Mouse (Mus musculus): Measurements from ENCODE around the gene Olfr671. TPM values are rescaled to one million over a fixed set of nuclear protein-coding genes. Genes with fewer than 3 reads are reported as not detected.
"Not testable (repeated sequence)": the region's sequence is repeated elsewhere in the genome, so short reads cannot be mapped to it uniquely, and the experiment has no call there.

The Olfr671 gene
- not detected in 2 replicates for polyA plus RNA-seq (2015; fragmentation: Nextera tagmentation; extraction: Ambion mirVana)

- Histone ChIP-seq H3K4me3 (replicated peaks) (no peak within 1 kb of the TSS), H3K27me3 (replicated peaks) (no peaks in the 10 kb centered on the region), H3K4me1 (replicated peaks) (no peaks in the 10 kb centered on the region), H3K9ac (no peak within 1 kb of the TSS), H3K4me2 (replicated peaks) (no peak within 1 kb of the TSS), H3K9me3 (no peaks in the 10 kb centered on the region), H3K27ac (no peak within 1 kb of the TSS), H3K36me3 (no peaks in the 10 kb centered on the region)
- no peak for ATAC-seq
- 63% methylated on average over 1 of the region's 1 CpGs for WGBS
Observed at GRCm38 (mm10) chr7:104979026-104979425, at the start of gene Olfr671. Gene Olfr671, minus strand, starts transcription at chr7:104979126.

GRCm38 (mm10) chr7:105028360-105028759 lies 49.4 kb upstream of the Olfr671 start, which contains the start of gene Olfr675:
Gene Olfr675, minus strand, starts transcription at chr7:105028460.
- Histone ChIP-seq H3K4me1 (replicated peaks) (no peaks in the 10 kb centered on the region), H3K4me3 (replicated peaks) (no peak within 1 kb of the TSS), H3K36me3 (no peaks in the 10 kb centered on the region), H3K27me3 (replicated peaks) (no peaks in the 10 kb centered on the region), H3K4me2 (replicated peaks) (no peak within 1 kb of the TSS), H3K27ac (no peak within 1 kb of the TSS), H3K9ac (no peak within 1 kb of the TSS), H3K9me3 (no peaks in the 10 kb centered on the region)
- 80% methylated on average over 1 of the region's 1 CpGs for WGBS
- no peak for ATAC-seq

- Histone ChIP-seq H3K27me3 (replicated peaks) (no peaks in the 10 kb centered on the region), H3K27ac (no peak overlapping the region), H3K9ac (no peak overlapping the region), H3K4me3 (replicated peaks) (no peak overlapping the region), H3K36me3 (no peaks in the 10 kb centered on the region), H3K4me1 (replicated peaks) (no peaks in the 10 kb centered on the region), H3K9me3 (no peaks in the 10 kb centered on the region), H3K4me2 (replicated peaks) (no peak overlapping the region)
- WGBS, result 69% methylated on average over 1 of the region's 1 CpGs
- ATAC-seq, result no peak
Observed at GRCm38 (mm10) chr7:105022530-105022929, 43.6 kb upstream of the Olfr671 start.

- Histone ChIP-seq H3K4me1 (replicated peaks) (no peaks in the 10 kb centered on the region), H3K27me3 (replicated peaks) (no peaks in the 10 kb centered on the region), H3K9ac (no peak within 1 kb of the TSS), H3K4me2 (replicated peaks) (no peak within 1 kb of the TSS), H3K9me3 (no peaks in the 10 kb centered on the region), H3K27ac (no peak within 1 kb of the TSS), H3K36me3 (no peaks in the 10 kb centered on the region), H3K4me3 (replicated peaks) (no peak within 1 kb of the TSS)
- no peak for ATAC-seq
Observed at GRCm38 (mm10) chr7:105001929-105002328, 23.0 kb upstream of the Olfr671 start, which contains the start of gene Olfr672. Gene Olfr672, minus strand, starts transcription at chr7:105002029.

GRCm38 (mm10) chr7:104972507-104972906 lies 6.4 kb downstream of the Olfr671 start:
- not testable (repeated sequence) for H3K9me3 ChIP-seq; H3K4me1 ChIP-seq (replicated peaks); H3K36me3 ChIP-seq; H3K27ac ChIP-seq; H3K4me2 ChIP-seq (replicated peaks); ATAC-seq; H3K9ac ChIP-seq; H3K27me3 ChIP-seq (replicated peaks); H3K4me3 ChIP-seq (replicated peaks)
- 72% methylated on average over 2 of the region's 2 CpGs for WGBS

GRCm38 (mm10) chr7:104962520-104962919 lies 16.4 kb downstream of the Olfr671 start, which contains the start of gene Olfr670:
Gene Olfr670, minus strand, starts transcription at chr7:104962620.
- H3K4me3 ChIP-seq (replicated peaks), result no peak within 1 kb of the TSS
- H3K9me3 ChIP-seq, result no peaks in the 10 kb centered on the region
- WGBS, result 54% methylated on average over 1 of the region's 1 CpGs
- no peak for ATAC-seq
- H3K27ac ChIP-seq, result no peak within 1 kb of the TSS
- H3K36me3 ChIP-seq, result no peaks in the 10 kb centered on the region
- H3K27me3 ChIP-seq (replicated peaks), result no peaks in the 10 kb centered on the region
- no peak within 1 kb of the TSS for H3K4me2 ChIP-seq (replicated peaks)
- H3K4me1 ChIP-seq (replicated peaks), result no peaks in the 10 kb centered on the region
- no peak within 1 kb of the TSS for H3K9ac ChIP-seq

GRCm38 (mm10) chr7:104950234-104950633 lies 28.7 kb downstream of the Olfr671 start:
- 94% methylated on average over 16 of the region's 16 CpGs for WGBS

GRCm38 (mm10) chr7:104933940-104934339 lies 45.0 kb downstream of the Olfr671 start, which contains the start of gene Olfr669:
Gene Olfr669, plus strand, starts transcription at chr7:104934240.
- H3K9ac ChIP-seq, result no peak within 1 kb of the TSS
- 67% methylated on average over 1 of the region's 1 CpGs for WGBS
- no peaks in the 10 kb centered on the region for H3K9me3 ChIP-seq
- H3K4me2 ChIP-seq (replicated peaks), result no peak within 1 kb of the TSS
- no peaks in the 10 kb centered on the region for H3K27me3 ChIP-seq (replicated peaks)
- H3K4me3 ChIP-seq (replicated peaks), result no peak within 1 kb of the TSS
- ATAC-seq, result no peak
- no peaks in the 10 kb centered on the region for H3K36me3 ChIP-seq
- no peak within 1 kb of the TSS for H3K27ac ChIP-seq
- no peaks in the 10 kb centered on the region for H3K4me1 ChIP-seq (replicated peaks)

More at GRCm38 (mm10) chr7:104950234-104950633, 28.7 kb downstream of the Olfr671 start:
- not testable (repeated sequence) for H3K9me3 ChIP-seq; H3K4me3 ChIP-seq (replicated peaks); H3K9ac ChIP-seq; H3K4me1 ChIP-seq (replicated peaks); H3K4me2 ChIP-seq (replicated peaks); H3K27me3 ChIP-seq (replicated peaks); ATAC-seq; H3K27ac ChIP-seq; H3K36me3 ChIP-seq

- Histone ChIP-seq H3K27me3 (replicated peaks) (no peaks in the 10 kb centered on the region), H3K9me3 (no peaks in the 10 kb centered on the region), H3K4me3 (replicated peaks) (no peak within 1 kb of the TSS), H3K36me3 (no peaks in the 10 kb centered on the region), H3K4me1 (replicated peaks) (no peaks in the 10 kb centered on the region), H3K27ac (no peak within 1 kb of the TSS), H3K4me2 (replicated peaks) (no peak within 1 kb of the TSS), H3K9ac (no peak within 1 kb of the TSS)
- WGBS, result 82% methylated on average over 1 of the region's 1 CpGs
- no peak for ATAC-seq
Observed at GRCm38 (mm10) chr7:104927957-104928356, 51.0 kb downstream of the Olfr671 start, which contains the start of gene Olfr668. Gene Olfr668, minus strand, starts transcription at chr7:104928057.

Other genes starting within 250 kb of the Olfr671 start
- not detected in 2 replicates for gene Usp17le, start 201.7 kb downstream of the Olfr671 start, polyA plus RNA-seq (2015; fragmentation: Nextera tagmentation; extraction: Ambion mirVana)
- not detected in 2 replicates for gene Usp17lb, start 136.5 kb downstream of the Olfr671 start, polyA plus RNA-seq (2015; fragmentation: Nextera tagmentation; extraction: Ambion mirVana)
- gene Usp17la, start 122.1 kb downstream of the Olfr671 start, polyA plus RNA-seq (2015; fragmentation: Nextera tagmentation; extraction: Ambion mirVana), result not detected in 2 replicates
- gene Olfr665, start 101.1 kb downstream of the Olfr671 start, polyA plus RNA-seq (2015; fragmentation: Nextera tagmentation; extraction: Ambion mirVana), result not detected in 2 replicates
- not detected in 2 replicates for gene Olfr666, start 83.2 kb downstream of the Olfr671 start, polyA plus RNA-seq (2015; fragmentation: Nextera tagmentation; extraction: Ambion mirVana)
- gene Olfr667, start 57.6 kb downstream of the Olfr671 start, polyA plus RNA-seq (2015; fragmentation: Nextera tagmentation; extraction: Ambion mirVana), result not detected in 2 replicates
- not detected in 2 replicates for gene Olfr668, start 51.1 kb downstream of the Olfr671 start, polyA plus RNA-seq (2015; fragmentation: Nextera tagmentation; extraction: Ambion mirVana)
- not detected in 2 replicates for gene Olfr669, start 44.9 kb downstream of the Olfr671 start, polyA plus RNA-seq (2015; fragmentation: Nextera tagmentation; extraction: Ambion mirVana)
- gene Olfr670, start 16.5 kb downstream of the Olfr671 start, polyA plus RNA-seq (2015; fragmentation: Nextera tagmentation; extraction: Ambion mirVana), result not detected in 2 replicates
- gene Olfr672, start 22.9 kb upstream of the Olfr671 start, polyA plus RNA-seq (2015; fragmentation: Nextera tagmentation; extraction: Ambion mirVana), result not detected in 2 replicates
- gene Olfr675, start 49.3 kb upstream of the Olfr671 start, polyA plus RNA-seq (2015; fragmentation: Nextera tagmentation; extraction: Ambion mirVana), result not detected in 2 replicates
- not detected in 2 replicates for gene Olfr676, start 53.6 kb upstream of the Olfr671 start, polyA plus RNA-seq (2015; fragmentation: Nextera tagmentation; extraction: Ambion mirVana)
- gene Olfr677, start 72.2 kb upstream of the Olfr671 start, polyA plus RNA-seq (2015; fragmentation: Nextera tagmentation; extraction: Ambion mirVana), result not detected in 2 replicates
- not detected in 2 replicates for gene Olfr678, start 85.3 kb upstream of the Olfr671 start, polyA plus RNA-seq (2015; fragmentation: Nextera tagmentation; extraction: Ambion mirVana)
- not detected in 2 replicates for gene Olfr679, start 102.1 kb upstream of the Olfr671 start, polyA plus RNA-seq (2015; fragmentation: Nextera tagmentation; extraction: Ambion mirVana)
- not detected in 2 replicates for gene Olfr680-ps1, start 113.7 kb upstream of the Olfr671 start, polyA plus RNA-seq (2015; fragmentation: Nextera tagmentation; extraction: Ambion mirVana)
- not detected in 2 replicates for gene Olfr681, start 137.7 kb upstream of the Olfr671 start, polyA plus RNA-seq (2015; fragmentation: Nextera tagmentation; extraction: Ambion mirVana)
- gene Olfr683, start 167.9 kb upstream of the Olfr671 start, polyA plus RNA-seq (2015; fragmentation: Nextera tagmentation; extraction: Ambion mirVana), result not detected in 2 replicates
- gene Olfr684, start 184.5 kb upstream of the Olfr671 start, polyA plus RNA-seq (2015; fragmentation: Nextera tagmentation; extraction: Ambion mirVana), result not detected in 2 replicates
- gene Olfr685, start 206.9 kb upstream of the Olfr671 start, polyA plus RNA-seq (2015; fragmentation: Nextera tagmentation; extraction: Ambion mirVana), result not detected in 2 replicates
- not detected in 2 replicates for gene Olfr686, start 228.4 kb upstream of the Olfr671 start, polyA plus RNA-seq (2015; fragmentation: Nextera tagmentation; extraction: Ambion mirVana)

Data from intestine, embryonic 15.5 days (tissue).